ENCODE assay signal across 8 mouse cellular contexts in genomic region chr11:90687040-90687439, GRCm38 (mm10). TPM values are rescaled to one million over a fixed set of nuclear protein-coding genes. Genes with fewer than 3 reads are reported as not detected.
DNase-seq lines count a peak whose midpoint lies in the region; ATAC-seq and TF ChIP-seq lines count a peak whose summit lies in the region.

No protein-coding gene starts in this region.

- peak; percentile 23; the same call in 1 of the 2 replicates for ATAC-seq in embryonic facial prominence, embryonic 15.5 days (ENCODE audit: insufficient number of reproducible peaks, low FRiP score, low TSS enrichment, low read depth)
- ATAC-seq in intestine, embryonic 15.5 days: peak; percentile 70
- no peak for ATAC-seq in monocyte, adult 5-6 weeks (replicated peaks; ENCODE audit: insufficient number of reproducible peaks, low FRiP score, low TSS enrichment, poor library complexity, severe bottlenecking)

- no peak for DNase-seq in left cerebral cortex, adult 2 months (ENCODE audit: extremely low spot score in 1 of 2, low spot score in 2 of 2)
- no peak for DNase-seq in left cerebral cortex, postnatal 4 days
- DNase-seq in natural killer cell, adult 2 months (ENCODE audit: low spot score in 2 of 2): no peak
- DNase-seq in right cerebral cortex, postnatal 14 days: no peak

- H3K4me1 ChIP-seq in embryonic facial prominence, embryonic 15.5 days: peaks cover 18% of the 10 kb centered on the region
- H3K4me1 ChIP-seq in intestine, embryonic 15.5 days (replicated peaks): 0 out of 2 replicates have a peak, but pooled peaks cover 5% of the 10 kb centered on the region

- H3ac ChIP-seq in myocyte (ENCODE audit: control insufficient read depth, insufficient read length): no peak overlapping the region

- WGBS in embryonic facial prominence, embryonic 15.5 days: 1% methylated on average over 17 of the region's 17 CpGs
- WGBS in intestine, embryonic 15.5 days: 1% methylated on average over 17 of the region's 17 CpGs

- peak overlapping the region; percentile 91 for H3K4me2 ChIP-seq in embryonic facial prominence, embryonic 15.5 days (replicated peaks)
- H3K4me2 ChIP-seq in intestine, embryonic 15.5 days (replicated peaks): peak overlapping the region; percentile 84
- H3K4me2 ChIP-seq in myocyte (ENCODE audit: low read depth): peak overlapping the region; percentile 62

- H3K9ac ChIP-seq in embryonic facial prominence, embryonic 15.5 days: peak overlapping the region; percentile 39
- peak overlapping the region; percentile 66 for H3K9ac ChIP-seq in intestine, embryonic 15.5 days

- no peaks in the 10 kb centered on the region for H3K27me3 ChIP-seq in embryonic facial prominence, embryonic 15.5 days
- no peaks in the 10 kb centered on the region for H3K27me3 ChIP-seq in intestine, embryonic 15.5 days (replicated peaks)
- H3K27me3 ChIP-seq in myocyte (ENCODE audit: control insufficient read depth, insufficient read depth, insufficient read length): no peaks in the 10 kb centered on the region

- no peak for TF ChIP-seq POLR2A in myocyte (IDR thresholded peaks at IDR 0.05; ENCODE audit: insufficient read length, low read depth)

- peak overlapping the region; percentile 67 for H3K4me3 ChIP-seq in left cerebral cortex, adult 2 months
- H3K4me3 ChIP-seq in embryonic facial prominence, embryonic 15.5 days (replicated peaks): peak overlapping the region; percentile 71
- H3K4me3 ChIP-seq in intestine, embryonic 15.5 days (replicated peaks): peak overlapping the region; percentile 64
- peak overlapping the region; percentile 17 for H3K4me3 ChIP-seq in myocyte

- no peaks in the 10 kb centered on the region for H3K79me2 ChIP-seq in myocyte (ENCODE audit: control insufficient read depth, insufficient read depth)

- peak overlapping the region; percentile 78 for H3K27ac ChIP-seq in left cerebral cortex, adult 2 months
- peak overlapping the region; percentile 76 for H3K27ac ChIP-seq in embryonic facial prominence, embryonic 15.5 days (replicated peaks)
- H3K27ac ChIP-seq in intestine, embryonic 15.5 days: peak overlapping the region; percentile 27; the same call in 1 of the 2 replicates

- no peak for TF ChIP-seq CTCF in left cerebral cortex, adult 2 months (IDR thresholded peaks at IDR 0.05)

- H3K36me3 ChIP-seq in embryonic facial prominence, embryonic 15.5 days: peaks cover 9% of the 10 kb centered on the region; the same call in 1 of the 2 replicates
- 0 out of 2 replicates have a peak, but pooled peaks cover 3% of the 10 kb centered on the region for H3K36me3 ChIP-seq in intestine, embryonic 15.5 days
- no peaks in the 10 kb centered on the region for H3K36me3 ChIP-seq in myocyte (ENCODE audit: control insufficient read depth, insufficient read depth)

- intact Hi-C loops in left cerebral cortex, adult 2 months (cut with DNase I): no loop called here
- intact Hi-C loops in left cerebral cortex, postnatal 4 days (cut with DNase I): no loop called here

- no peaks in the 10 kb centered on the region for H3K9me3 ChIP-seq in embryonic facial prominence, embryonic 15.5 days (replicated peaks)
- H3K9me3 ChIP-seq in intestine, embryonic 15.5 days: no peaks in the 10 kb centered on the region

TF ChIP-seq in myocyte, 11 proteins besides CTCF, POLR2A, EP300 and RAD21:
- TF ChIP-seq TCF12 (IDR thresholded peaks at IDR 0.05; ENCODE audit: insufficient read depth, poor library complexity, severe bottlenecking) (no peak), E2F4 (IDR thresholded peaks at IDR 0.05; ENCODE audit: insufficient read depth) (no peak), SRF (IDR thresholded peaks at IDR 0.05; ENCODE audit: control insufficient read depth, insufficient read length, low read depth) (no peak), MAX (IDR thresholded peaks at IDR 0.05; ENCODE audit: low read depth) (no peak), USF1 (IDR thresholded peaks at IDR 0.05; ENCODE audit: low read depth) (no peak), POLR2AphosphoS2 (IDR thresholded peaks at IDR 0.05; ENCODE audit: insufficient read length, low read depth) (no peak), MYOD1 (IDR thresholded peaks at IDR 0.05; ENCODE audit: control insufficient read depth in 1 of 3, insufficient read length in 2 of 3, low read depth in 2 of 3) (no peak), REST (IDR thresholded peaks at IDR 0.05; ENCODE audit: insufficient read depth, insufficient read length) (no peak), TCF3 (IDR thresholded peaks at IDR 0.05; ENCODE audit: insufficient read length, low read depth) (no peak), MYOG (IDR thresholded peaks at IDR 0.05; ENCODE audit: control insufficient read depth in 1 of 3, insufficient read depth in 1 of 3, insufficient read length in 2 of 3, low read depth in 2 of 3) (no peak), CEBPB (IDR thresholded peaks at IDR 0.05; ENCODE audit: insufficient read depth, poor library complexity, severe bottlenecking) (no peak)

RNA-seq across cellular contexts. Expression of gene Tom1l1, which starts 1.1 kb away (rescaled TPM):
- total RNA-seq in left cerebral cortex, adult 2 months (2021): 10 to 100 TPM; 28.4 to 30.0 TPM
- total RNA-seq in left cerebral cortex, postnatal 4 days (2021): 10 to 100 TPM; 15.1 to 15.8 TPM
- polyA plus RNA-seq in embryonic facial prominence, embryonic 15.5 days (2015; fragmentation: Nextera tagmentation; extraction: Ambion mirVana): 35.3 and 37.4 TPM in 2 replicates
- 57.3 and 59.6 TPM in 2 replicates for polyA plus RNA-seq in intestine, embryonic 15.5 days (2015; fragmentation: Nextera tagmentation; extraction: Ambion mirVana)
- polyA plus RNA-seq in myocyte (2012; fragmentation: generic; extraction: Trizol): 2.7 TPM
- 0.48 to 0.78 TPM (median 0.75 TPM) in 3 replicates for total RNA-seq in monocyte, adult 5-6 weeks (2017)

RNA-seq across cellular contexts. Expression of gene Cox11, which starts 49.1 kb away (rescaled TPM):
- 10 to 100 TPM; 26.7 to 32.5 TPM for total RNA-seq in left cerebral cortex, adult 2 months (2021)
- 10 to 100 TPM; 24.6 to 27.9 TPM for total RNA-seq in left cerebral cortex, postnatal 4 days (2021)
- polyA plus RNA-seq in embryonic facial prominence, embryonic 15.5 days (2015; fragmentation: Nextera tagmentation; extraction: Ambion mirVana): 39.8 and 42.3 TPM in 2 replicates
- polyA plus RNA-seq in intestine, embryonic 15.5 days (2015; fragmentation: Nextera tagmentation; extraction: Ambion mirVana): 34.0 and 35.9 TPM in 2 replicates
- polyA plus RNA-seq in myocyte (2012; fragmentation: generic; extraction: Trizol): 12.4 TPM
- 14.8 to 28.6 TPM (median 18.6 TPM) in 3 replicates for total RNA-seq in monocyte, adult 5-6 weeks (2017)

RNA-seq across cellular contexts. Expression of gene Stxbp4, which starts 49.2 kb away (rescaled TPM):
- total RNA-seq in left cerebral cortex, adult 2 months (2021): 10 to 100 TPM; 12.3 to 13.0 TPM
- 10 to 100 TPM; 10.1 to 10.2 TPM for total RNA-seq in left cerebral cortex, postnatal 4 days (2021)
- polyA plus RNA-seq in embryonic facial prominence, embryonic 15.5 days (2015; fragmentation: Nextera tagmentation; extraction: Ambion mirVana): 26.3 and 26.7 TPM in 2 replicates
- 13.5 and 15.3 TPM in 2 replicates for polyA plus RNA-seq in intestine, embryonic 15.5 days (2015; fragmentation: Nextera tagmentation; extraction: Ambion mirVana)
- 2.9 TPM for polyA plus RNA-seq in myocyte (2012; fragmentation: generic; extraction: Trizol)
- 1.3 to 3.0 TPM (median 1.9 TPM) in 3 replicates for total RNA-seq in monocyte, adult 5-6 weeks (2017)

Comparison
In these comparisons a context has a peak if more than half of its experiments do, and no peak if none do; other contexts are left out.
1. H3K27ac ChIP-seq: peak in every context shown above with its lines; median percentile 78 in left cerebral cortex, adult 2 months; 76 in embryonic facial prominence, embryonic 15.5 days; 27 in intestine, embryonic 15.5 days.
2. H3K4me3 ChIP-seq: peak in every context shown above with its lines; median percentile 71 in embryonic facial prominence, embryonic 15.5 days; 67 in left cerebral cortex, adult 2 months; 64 in intestine, embryonic 15.5 days; 17 in myocyte.